Mouse (Mus musculus): ENCODE results near the gene Pank2.
"Not testable (repeated sequence)": the region's sequence is repeated elsewhere in the genome, so short reads cannot be mapped to it uniquely, and the experiment has no call there.

The Pank2 gene

DNA sequence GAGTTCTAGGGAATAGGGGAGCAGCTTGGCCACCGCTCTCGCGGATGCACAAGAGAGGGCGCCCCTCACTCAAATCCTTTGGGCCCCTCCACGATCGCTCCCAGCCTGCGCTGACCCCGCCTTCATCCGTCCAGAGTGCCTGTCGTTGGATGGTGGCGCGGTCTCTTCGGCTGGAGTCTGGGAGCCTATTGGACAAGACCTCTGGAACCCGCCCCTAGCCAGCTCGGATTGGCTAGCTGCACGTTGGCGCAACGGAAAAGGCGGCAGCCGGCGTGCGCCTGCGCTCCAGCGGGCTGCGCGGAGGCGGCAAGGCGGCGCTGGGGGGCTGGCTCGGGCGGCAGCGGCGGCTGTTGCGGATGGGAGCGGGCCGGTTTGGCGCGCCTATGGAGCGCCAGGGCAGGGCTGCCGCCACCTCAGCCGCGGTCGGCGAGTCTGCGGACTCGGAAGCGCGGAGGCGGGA lies at the start of gene Pank2:
TSS of gene Pank2 (plus strand) at position 283 of the 460 bp plus-strand sequence.
- peak; percentile 98 for DNase-seq (ENCODE audit: low read depth, low spot score)

DNA sequence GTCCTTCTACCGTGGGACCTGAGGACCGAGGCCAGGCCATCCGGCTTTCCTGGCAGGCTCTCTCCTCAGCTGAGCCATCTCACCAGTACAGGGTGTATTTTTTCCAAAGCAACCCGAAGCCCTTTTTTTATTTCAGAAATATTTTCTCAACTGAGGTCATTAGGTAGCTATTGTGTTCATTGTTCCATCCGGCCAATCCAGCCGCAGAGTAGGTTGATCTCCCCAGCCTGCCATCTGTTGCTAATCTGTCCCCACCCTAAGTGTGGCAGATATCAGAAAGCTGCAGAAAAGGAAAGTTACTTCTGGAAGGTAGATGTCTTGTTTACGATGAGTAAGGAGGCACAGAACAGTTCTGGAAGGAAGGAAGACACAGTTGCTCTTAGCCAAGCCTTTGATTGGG lies 48.5 kb upstream of the Pank2 start:
- no peak for DNase-seq (ENCODE audit: low read depth, low spot score)

DNA sequence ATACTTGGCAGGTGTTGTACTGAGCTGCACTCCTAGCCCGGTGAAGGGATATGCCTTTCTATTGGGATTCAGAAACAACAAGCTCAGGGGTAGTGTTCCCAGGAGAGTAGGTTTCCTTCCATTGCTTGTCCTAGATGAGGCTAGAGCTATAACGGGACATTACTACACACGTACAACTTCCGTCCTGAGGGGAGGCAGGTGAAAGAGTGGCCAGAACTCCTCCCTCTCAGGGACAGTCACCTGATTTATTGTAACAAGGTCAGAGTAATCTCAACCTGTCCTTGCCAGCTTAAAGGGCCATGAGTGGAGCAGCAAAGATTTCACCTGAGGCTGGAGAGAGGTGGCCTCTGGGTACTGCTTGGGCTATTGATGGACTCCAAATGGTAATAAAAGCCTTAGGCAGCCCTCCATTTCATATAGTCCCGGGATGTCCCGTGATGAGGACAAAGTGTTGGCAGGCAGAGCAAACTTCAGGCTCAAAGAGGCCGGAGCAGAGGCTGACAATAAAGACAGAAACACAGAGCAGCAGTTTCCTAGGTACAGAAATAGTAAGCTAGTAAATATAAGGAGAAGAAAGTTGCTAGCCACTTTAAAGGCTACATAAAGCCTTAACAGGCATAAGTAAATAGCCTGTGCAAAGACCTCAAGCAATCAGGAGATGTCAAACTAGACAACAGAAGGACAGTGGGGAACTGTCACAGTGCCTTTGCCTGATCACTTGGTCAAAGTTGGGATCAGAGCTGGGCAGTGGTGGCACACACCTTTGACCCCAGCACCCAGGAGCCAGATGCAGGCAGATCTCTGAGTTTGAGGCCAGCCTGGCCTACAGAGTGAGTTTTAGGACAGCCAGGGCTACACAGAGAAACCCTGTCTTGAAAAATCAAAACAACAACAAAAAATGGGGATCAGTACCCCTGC lies 46.1 kb upstream of the Pank2 start:
- DNase-seq (ENCODE audit: low read depth, low spot score): no peak

DNA sequence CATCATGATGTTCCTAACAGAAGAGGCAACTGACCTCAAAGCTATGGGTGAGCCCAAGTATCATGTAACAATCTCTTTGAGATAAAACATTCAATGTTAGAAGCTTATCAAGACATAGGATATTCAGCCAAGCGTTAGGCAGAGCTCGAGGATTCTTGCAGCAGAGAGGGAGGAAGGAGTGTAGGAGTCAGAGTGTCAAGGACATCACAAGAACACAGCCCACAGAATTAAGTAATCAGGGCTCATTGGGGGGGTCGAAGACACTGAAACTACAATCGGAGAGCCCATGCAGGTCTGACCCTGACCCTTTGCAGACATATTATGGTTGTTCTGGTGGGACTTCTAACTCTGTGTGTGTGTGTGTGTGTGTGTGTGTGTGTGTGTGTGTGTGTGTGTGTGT lies 42.3 kb upstream of the Pank2 start:
- DNase-seq (ENCODE audit: low read depth, low spot score): no peak

DNA sequence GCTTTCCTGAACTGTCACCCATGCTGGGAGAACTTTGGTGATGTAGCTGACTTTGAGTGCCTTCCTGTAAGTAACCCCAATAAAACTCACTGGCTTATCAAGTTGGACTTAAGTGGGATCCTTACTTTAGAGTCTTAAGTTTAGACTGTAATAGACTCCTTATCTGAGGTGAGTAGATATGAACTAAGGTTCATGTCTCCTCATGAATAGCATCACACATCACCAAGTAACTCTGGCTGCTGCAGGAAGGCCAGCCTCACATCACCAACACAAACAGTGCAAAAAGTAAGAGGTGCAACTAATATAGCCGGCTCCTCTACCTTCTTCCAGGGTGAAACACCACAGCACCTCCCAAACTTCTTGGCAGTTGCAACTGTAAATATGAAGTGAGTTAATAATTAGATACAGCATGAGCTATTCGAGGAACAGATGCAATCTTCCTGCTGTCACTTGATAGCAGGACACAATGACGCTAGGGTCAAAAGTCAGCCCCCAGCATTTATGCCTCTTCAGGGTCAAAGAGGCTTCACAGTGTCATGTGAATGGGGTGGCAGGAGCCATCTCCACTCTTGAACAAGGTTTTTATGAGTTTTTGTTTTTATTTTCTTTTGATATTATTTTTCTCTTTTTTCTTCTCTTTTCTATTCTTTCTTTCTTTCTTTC lies 40.3 kb upstream of the Pank2 start:
- DNase-seq (ENCODE audit: low read depth, low spot score): no peak

DNA sequence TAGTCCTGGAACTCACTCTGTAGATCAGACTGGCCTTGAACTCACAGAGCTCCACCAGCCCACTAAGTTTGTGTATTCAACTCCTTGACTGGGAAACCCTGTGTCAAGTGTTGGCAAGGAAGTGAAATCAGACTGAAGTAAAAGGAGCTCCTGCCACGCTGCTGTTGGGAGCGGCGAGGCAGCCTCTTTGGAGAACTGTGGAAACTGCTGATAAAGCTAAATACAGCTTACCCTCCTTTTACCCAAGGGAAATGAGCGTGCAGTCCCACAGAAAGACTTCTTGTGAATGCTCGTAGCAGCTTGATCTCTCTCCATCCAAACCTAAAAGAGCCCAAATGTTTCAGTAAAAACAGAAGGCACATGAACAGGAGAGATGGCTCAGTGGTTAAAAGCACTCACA lies 39.7 kb upstream of the Pank2 start:
- no peak for DNase-seq (ENCODE audit: low read depth, low spot score)

DNA sequence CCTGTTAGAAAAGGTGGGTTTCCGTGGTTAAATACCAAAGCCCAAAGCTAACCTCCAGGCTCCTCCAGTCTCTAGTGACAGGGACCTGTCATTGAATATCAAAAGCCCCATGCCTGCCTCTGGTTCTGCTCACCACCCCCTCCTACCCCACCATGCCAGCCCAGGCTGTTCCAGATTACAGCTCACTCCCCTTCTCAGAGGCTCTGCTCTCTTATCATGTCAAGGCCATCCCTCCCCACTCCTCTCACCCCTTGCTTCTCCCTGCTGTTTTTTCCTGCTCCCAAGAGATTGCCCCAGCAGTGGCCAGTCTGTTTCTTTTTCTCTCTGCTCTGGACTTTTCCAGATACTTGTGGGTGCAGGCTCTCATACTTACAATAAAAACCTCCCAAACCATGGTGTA lies 38.7 kb upstream of the Pank2 start:
- DNase-seq (ENCODE audit: low read depth, low spot score): no peak

DNA sequence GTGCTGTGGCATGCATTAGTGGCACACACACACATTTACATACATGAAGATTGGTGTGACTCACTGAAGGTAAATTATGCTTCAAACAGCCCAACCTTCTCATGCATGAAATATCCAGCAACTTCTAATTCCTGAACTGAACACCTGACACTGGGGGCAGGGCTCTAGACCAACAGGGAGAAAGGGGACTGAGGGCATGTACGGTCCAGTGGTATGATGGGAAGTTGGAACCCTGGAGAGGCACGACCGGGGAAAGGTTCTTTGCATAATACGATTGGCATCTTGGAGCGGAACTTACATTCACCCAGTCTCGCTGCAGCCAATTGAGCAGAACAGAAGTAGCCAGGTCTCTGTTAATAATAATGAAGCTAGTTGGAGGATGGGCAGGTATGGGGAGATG lies 37.1 kb upstream of the Pank2 start:
- no peak for DNase-seq (ENCODE audit: low read depth, low spot score)

DNA sequence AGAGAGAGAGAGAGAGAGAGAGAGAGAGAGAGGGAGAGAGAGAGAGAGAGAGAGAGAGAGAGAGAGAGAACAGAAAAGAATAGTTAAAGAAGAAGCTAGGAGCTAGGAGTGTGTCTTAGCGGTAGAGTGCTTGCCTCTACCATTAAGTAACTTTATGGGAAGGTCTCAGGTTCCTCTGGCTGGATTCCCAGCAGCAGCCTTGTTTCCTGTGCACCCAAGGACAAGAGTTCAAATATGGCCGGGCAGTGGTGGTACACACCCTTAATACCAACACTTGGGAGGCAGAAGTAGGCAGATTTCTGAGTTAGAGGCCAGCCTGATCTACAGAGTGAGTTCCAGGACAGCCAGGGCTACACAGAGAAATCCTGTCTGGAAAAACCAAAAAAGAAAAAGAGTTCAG lies 35.6 kb upstream of the Pank2 start:
- not testable (repeated sequence) for DNase-seq (ENCODE audit: low read depth, low spot score)

DNA sequence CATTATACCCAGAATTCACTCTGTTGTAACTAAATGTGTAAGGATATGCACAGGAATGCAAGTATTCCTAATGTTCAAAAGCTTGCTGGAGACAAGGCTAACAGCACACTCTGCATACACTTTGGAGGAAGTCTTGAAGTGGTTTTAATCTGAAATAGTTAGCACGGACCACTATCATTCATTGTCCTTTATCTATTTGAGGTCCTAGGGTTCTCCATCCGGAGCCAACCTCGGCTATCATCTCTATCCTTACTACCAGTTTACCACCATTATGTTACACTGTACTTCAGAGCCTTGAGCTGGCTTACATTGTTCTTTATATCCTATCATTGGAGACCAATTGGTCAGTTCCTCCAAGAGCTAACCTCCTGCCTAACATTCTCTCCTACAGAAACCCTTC lies 35.1 kb upstream of the Pank2 start:
- DNase-seq (ENCODE audit: low read depth, low spot score): no peak

DNA sequence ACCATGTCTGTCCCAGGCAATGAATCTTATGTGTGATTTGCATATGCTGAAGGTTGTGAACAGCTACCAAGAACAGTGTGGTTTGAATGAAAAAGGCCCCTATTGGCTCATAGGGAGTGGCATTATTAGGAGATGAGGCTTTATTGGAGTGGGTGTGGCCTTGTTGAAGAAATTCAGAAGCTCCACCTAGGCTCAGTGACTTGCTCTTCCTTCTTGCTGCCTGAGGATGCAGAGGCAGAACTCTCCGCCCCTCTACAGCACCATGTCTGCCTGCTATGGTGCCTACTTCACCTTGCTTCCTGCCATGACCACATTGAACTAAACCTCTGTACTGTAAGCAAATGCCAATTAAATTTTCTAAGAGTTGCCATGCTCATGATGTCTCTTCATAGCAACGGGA lies 29.7 kb upstream of the Pank2 start:
- DNase-seq (ENCODE audit: low read depth, low spot score): no peak

DNA sequence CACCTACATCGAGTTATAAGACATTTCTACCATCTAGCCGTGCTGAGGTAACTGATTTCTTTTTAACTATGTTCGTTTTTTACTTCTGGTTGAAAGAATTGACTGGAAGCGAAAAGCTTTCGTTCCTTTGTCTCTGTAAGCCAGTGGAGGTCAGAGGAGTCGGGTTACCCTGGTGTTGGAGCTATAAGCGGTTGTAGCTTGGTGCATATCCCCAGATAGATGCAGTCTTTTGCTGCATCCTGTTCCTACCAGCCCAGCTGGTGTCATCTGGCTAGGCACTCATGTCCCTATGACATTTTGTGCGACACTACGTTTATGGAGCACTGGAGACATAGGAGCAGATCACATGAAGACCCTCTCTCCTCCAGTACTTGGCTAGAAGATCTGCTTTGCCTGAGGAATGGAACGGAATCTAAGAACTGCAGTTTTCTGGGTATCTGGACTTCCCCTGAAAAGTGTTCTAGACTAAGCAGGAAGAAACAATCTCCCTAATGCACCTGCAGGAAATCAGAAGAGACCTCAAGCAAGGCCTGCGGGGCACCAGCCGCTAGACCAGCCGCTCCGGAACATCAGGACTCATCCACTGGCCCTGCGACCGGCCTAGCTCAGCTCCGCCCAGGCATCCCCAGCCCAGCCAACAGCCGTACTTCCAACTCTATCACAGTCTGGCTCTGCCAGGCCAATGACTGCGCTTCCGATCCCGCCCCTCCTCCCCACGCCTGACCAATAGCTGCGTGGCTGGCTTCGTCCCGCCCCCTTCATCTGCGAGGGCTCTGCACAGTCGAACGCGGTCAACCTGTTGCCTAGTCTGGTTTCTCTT lies 28.8 kb upstream of the Pank2 start, which contains the start of gene Mavs:
TSS of gene Mavs (plus strand) at position 757 of the 820 bp plus-strand sequence.
- DNase-seq (ENCODE audit: low read depth, low spot score): peak; percentile 96

DNA sequence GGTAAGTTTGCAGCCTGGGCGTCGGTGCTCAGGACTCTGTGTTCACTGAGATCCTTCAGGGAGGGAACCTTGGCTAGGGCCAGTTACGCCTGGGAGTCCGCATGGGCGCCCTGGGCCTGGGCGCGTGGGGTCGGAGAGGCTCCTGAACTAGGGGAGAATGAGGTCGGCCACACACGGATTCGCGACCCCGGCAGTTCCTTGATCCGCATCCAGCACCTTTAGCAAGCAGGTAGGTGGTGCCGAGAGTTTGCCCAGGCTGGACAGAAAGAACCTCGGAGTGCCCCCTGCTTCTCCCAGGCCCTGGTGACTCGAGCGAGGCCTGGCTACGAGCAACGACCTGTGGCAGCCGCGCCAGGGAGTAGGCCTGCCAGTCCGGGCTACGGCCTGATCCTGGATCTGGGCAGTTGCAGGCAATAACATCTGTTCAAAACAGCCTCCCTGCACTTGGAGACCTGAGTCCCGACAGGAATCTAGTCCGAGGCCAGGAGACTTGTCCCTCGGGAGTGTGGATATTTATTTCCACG lies 28.1 kb upstream of the Pank2 start:
- no peak for DNase-seq (ENCODE audit: low read depth, low spot score)

DNA sequence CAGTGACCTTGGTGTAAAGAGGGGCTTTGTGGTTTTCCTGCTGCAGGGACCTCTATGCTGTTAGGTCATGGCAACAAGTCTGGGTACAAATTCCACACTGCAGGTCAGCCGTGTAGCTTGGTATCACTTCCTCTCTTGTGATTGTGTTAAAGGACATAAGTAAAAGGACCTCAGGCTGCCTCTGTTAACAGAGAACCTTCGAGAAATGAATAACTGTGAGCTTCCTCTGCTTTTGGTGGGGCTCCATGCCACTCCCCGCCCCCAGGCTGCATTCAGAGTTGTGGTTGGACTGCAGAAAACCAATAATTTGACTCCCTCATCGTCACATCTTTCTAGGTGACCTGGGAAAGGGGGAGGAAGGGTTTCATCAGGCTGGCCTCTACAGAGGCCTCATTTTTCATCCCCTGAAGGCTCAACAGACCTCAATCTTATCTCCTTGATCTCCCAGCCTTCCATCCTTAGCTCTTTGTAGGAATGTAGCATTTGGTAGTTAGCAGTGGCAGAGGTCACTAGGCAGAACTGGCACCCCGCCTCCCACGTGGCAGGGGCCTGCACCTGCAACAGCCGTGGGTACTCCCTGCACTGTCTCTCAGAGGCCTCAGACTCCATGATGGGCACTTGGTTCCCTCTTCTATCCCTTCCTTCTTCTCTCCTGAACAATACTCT lies 27.2 kb upstream of the Pank2 start:
- no peak for DNase-seq (ENCODE audit: low read depth, low spot score)

DNA sequence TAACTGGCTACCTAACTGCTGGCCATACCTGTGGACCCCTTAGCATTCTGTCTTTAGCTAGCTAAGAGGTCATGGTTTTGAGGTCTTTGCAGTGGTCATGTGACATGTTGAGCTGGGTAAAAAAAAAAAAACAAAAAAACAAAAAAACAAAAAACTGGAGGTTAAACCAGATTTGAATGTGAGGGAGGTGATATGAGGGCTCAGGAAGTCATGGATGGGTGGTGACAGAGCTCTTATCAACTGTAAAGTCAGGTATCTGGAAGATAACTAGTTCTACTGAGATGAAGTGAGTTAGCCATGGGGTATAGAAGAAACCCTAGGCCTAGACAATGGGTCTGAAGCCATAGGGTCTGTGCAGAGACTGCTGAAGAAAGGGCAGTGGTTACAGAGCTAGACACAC lies 20.1 kb upstream of the Pank2 start:
- DNase-seq (ENCODE audit: low read depth, low spot score): no peak

DNA sequence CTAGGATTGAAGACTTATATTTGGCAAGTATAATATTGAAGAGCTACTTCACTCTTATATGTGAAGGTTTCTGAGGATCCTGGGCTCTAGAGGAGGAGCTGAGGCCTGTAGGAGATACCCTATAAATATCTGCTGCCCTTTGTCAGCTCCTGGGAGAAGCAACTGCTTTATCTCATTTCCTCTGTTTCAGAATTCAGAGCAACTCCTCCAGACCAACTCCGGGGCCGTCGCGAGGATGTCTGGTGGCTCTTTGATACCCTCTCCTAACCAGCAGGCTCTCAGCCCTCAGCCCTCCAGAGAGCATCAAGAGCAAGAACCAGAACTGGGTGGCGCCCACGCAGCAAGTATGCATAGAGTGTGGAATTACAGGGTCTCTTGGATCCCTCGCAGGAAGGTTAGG lies 19.4 kb upstream of the Pank2 start:
- no peak for DNase-seq (ENCODE audit: low read depth, low spot score)

DNA sequence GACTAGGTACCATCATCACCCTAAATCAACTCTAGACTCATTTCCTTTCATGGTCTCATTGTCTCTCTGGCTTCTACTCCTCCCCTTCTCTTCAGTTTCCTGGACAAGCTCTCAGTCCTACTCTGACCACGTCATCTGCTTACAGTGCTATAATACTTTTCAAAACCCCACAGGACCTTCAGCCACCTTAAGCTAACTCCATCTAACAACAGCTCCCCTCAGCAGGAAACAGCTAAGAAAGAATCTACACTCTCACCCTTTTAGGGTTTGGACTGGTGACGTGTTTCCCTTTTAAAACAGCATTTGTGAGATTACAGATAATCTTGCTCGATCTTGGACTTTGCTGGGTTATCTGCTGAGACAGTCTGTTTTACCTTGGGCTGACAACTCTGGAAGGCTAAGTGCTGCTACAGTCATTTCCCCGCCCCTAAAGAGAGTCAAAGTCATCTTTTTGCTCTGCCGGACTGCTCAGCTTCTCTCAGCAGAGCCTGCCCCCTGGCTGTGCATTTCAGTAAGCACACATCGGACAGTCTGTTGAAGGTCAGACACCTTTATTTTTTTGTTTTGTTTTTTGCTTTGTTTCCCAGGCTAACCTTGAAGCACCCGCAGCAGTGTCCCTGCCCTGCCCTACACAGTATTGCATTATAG lies 8.5 kb upstream of the Pank2 start:
- peak; percentile 72 for DNase-seq (ENCODE audit: low read depth, low spot score)

DNA sequence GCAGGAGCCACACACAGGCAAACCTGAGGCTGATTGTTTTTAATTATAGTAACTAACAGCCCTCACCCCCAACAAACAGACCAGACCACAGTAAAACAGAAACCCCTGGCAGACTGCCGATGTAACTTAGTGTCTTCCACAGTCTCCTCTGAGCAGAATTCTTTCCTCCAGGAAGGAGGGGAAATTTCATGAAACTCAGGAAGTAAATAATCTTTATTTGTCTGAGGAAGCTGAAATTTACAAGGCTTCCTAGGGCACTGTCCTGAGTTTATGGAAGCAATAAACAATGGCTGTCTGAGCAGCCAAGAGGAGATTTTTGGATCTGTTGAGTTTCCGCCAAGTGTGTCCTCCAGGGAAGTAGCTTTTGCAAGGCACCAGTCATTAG lies 8.0 kb upstream of the Pank2 start:
- no peak for DNase-seq (ENCODE audit: low read depth, low spot score)

DNA sequence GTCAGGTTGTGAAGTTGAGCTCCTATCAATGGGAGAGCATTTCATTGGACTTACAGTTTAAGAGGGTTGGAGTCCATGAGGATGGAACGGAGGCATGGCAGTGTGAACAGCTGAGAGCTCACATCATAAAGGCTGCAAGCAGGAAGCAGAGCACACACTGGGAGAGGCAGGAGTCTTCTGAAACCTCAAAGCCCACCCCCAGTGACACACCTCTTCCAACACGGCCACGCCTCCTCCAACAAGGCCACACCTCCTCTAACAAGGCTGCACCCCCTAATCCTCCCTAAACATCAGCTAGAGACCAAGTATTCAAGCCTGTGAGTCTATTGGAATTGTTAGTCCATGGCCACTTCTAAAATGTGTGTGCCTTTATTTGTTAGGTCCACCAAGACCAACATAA lies 6.6 kb upstream of the Pank2 start:
- DNase-seq (ENCODE audit: low read depth, low spot score): no peak

DNA sequence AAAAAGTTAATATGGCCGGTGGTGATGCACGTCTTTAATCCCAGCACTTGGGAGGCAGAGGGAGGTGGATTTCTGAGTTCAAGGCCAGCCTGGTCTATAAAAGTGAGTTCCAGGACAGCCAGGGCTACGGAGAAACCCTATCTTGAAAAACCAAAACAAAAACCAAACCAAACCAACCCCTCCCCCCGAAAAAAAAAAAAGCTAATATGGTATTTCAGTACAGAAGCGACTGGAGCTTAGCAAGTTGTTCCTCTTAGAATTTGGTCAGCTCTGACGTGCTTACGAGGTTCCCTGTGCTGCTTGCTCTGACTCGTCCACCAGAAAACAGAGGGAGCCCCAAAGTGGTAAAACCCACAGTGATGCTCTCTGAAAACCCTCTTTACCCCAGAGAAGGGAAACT lies 3.6 kb upstream of the Pank2 start:
- DNase-seq (ENCODE audit: low read depth, low spot score): no peak

Data from mesoderm, embryonic 11.5 days (tissue).